Comparison of ENCODE assay signal across 26 mouse cellular contexts in genomic region chr5:99656024-99656423, GRCm38 (mm10).
A peak's percentile ranks its signal among the peaks of the same experiment; 100 is the strongest.
DNase-seq lines count a peak whose midpoint lies in the region; TF ChIP-seq lines count a peak whose summit lies in the region.
"Had no signal": no experiment of that assay in that cellular context is flagged by ENCODE, and none has a peak within 500 bp of the region (broad histone marks: within the 10 kb centered on the region; RNA-seq: fewer than 3 reads in every experiment).

No protein-coding gene starts in this region.

- H3K27ac ChIP-seq in ES-E14 (ENCODE audit: insufficient read depth, low read depth, low read length, poor library complexity, severe bottlenecking), result no peak overlapping the region
- no peak overlapping the region for H3K27ac ChIP-seq in embryonic facial prominence, embryonic 10.5 days (replicated peaks)
- H3K27ac ChIP-seq: embryonic facial prominence, embryonic 12.5 days; embryonic facial prominence, embryonic 15.5 days; heart, adult 2 months; heart, embryonic 10.5 days; heart, embryonic 13.5 days; hindbrain, embryonic 14.5 days; hindbrain, postnatal 0 days had no signal

- 54% methylated on average over 5 of the region's 5 CpGs for WGBS in embryonic facial prominence, embryonic 10.5 days

- intact Hi-C loops in left cerebral cortex, postnatal 4 days (cut with DNase I), result no loop called here

- H3K36me3 ChIP-seq in ES-E14 (ENCODE audit: control insufficient read depth, insufficient read depth, low read length, poor library complexity, severe bottlenecking), result no peaks in the 10 kb centered on the region
- H3K36me3 ChIP-seq in embryonic facial prominence, embryonic 10.5 days (replicated peaks), result no peaks in the 10 kb centered on the region
- H3K36me3 ChIP-seq: embryonic facial prominence, embryonic 12.5 days; embryonic facial prominence, embryonic 15.5 days; heart, embryonic 10.5 days; heart, embryonic 13.5 days had no signal

- no peak overlapping the region for H3K4me3 ChIP-seq in ES-E14 (ENCODE audit: insufficient read depth in 1 of 2, low read depth in 1 of 2, low read length in 2 of 2, poor library complexity in 1 of 2, severe bottlenecking in 1 of 2)
- no peak overlapping the region for H3K4me3 ChIP-seq in embryonic facial prominence, embryonic 10.5 days
- H3K4me3 ChIP-seq: embryonic facial prominence, embryonic 12.5 days; embryonic facial prominence, embryonic 15.5 days; heart, adult 2 months; heart, embryonic 10.5 days; heart, embryonic 13.5 days had no signal

- in situ Hi-C loops in ES-E14 (cut with MboI; ENCODE audit: low sequenced_read_pairs in 2 of 2, unreplicated experiment in 2 of 2), result no loop called here

- no peaks in the 10 kb centered on the region for H3K4me1 ChIP-seq in ES-E14 (ENCODE audit: control insufficient read depth in 2 of 2, insufficient read depth in 2 of 2, low read length in 2 of 2, poor library complexity in 1 of 2)
- peaks cover 9% of the 10 kb centered on the region for H3K4me1 ChIP-seq in embryonic facial prominence, embryonic 10.5 days
- H3K4me1 ChIP-seq: embryonic facial prominence, embryonic 12.5 days; embryonic facial prominence, embryonic 15.5 days; heart, embryonic 13.5 days had no signal

- no peaks in the 10 kb centered on the region for H3K27me3 ChIP-seq in embryonic facial prominence, embryonic 10.5 days (replicated peaks; ENCODE audit: low read depth, poor library complexity, severe bottlenecking)
- H3K27me3 ChIP-seq: CH12.LX; embryonic facial prominence, embryonic 12.5 days; embryonic facial prominence, embryonic 15.5 days; heart, embryonic 13.5 days had no signal

- H3K9me3 ChIP-seq in ES-E14 (ENCODE audit: control insufficient read depth, insufficient read depth, low read depth, low read length), result no peaks in the 10 kb centered on the region
- H3K9me3 ChIP-seq in embryonic facial prominence, embryonic 10.5 days, result no peaks in the 10 kb centered on the region
- H3K9me3 ChIP-seq: embryonic facial prominence, embryonic 12.5 days; embryonic facial prominence, embryonic 15.5 days; heart, embryonic 10.5 days; heart, embryonic 13.5 days had no signal

- peak; percentile 10 for DNase-seq in kidney, postnatal 10 days
- no peak for DNase-seq in kidney, adult 9 months
- peak; percentile 4 for DNase-seq in thymus, postnatal 14 days
- no peak for DNase-seq in thymus, postnatal 25 days
- peak; percentile 47 for DNase-seq in ES-E14 (ENCODE audit: low read depth, low spot score)
- peak; percentile 28 for DNase-seq in embryonic facial prominence, embryonic 10.5 days (ENCODE audit: low spot score)
- no peak for DNase-seq in retina, embryonic 14.5 days (ENCODE audit: low spot score)
- no peak for DNase-seq in left cerebral cortex, postnatal 4 days
- DNase-seq: adrenal gland, adult 2 months; adrenal gland, postnatal 25 days; B cell, adult 2 months; cerebellum, adult 11-12 months; cerebellum, adult 9-10 months; cerebellum, postnatal 14 days; gastrocnemius, postnatal 10 days; gastrocnemius, postnatal 36 days; heart, adult 2 months; heart, postnatal 14 days; heart, postnatal 4 days had no signal

- H3K9ac ChIP-seq in ES-E14 (ENCODE audit: insufficient read depth, low read depth, low read length, poor library complexity, severe bottlenecking), result no peak overlapping the region
- H3K9ac ChIP-seq: embryonic facial prominence, embryonic 12.5 days; embryonic facial prominence, embryonic 15.5 days; heart, embryonic 13.5 days; hindbrain, embryonic 14.5 days had no signal

TF ChIP-seq in ES-E14, 5 proteins besides CTCF, POLR2A, EP300 and RAD21:
- TF ChIP-seq HCFC1 (IDR thresholded peaks at IDR 0.05; ENCODE audit: borderline replicate concordance, insufficient read depth, low read length) (no peak), ZC3H11A (IDR thresholded peaks at IDR 0.05; ENCODE audit: borderline replicate concordance, low read depth, low read length) (no peak), CHD2 (IDR thresholded peaks at IDR 0.05; ENCODE audit: low read depth, low read length) (no peak), MAFK (IDR thresholded peaks at IDR 0.05; ENCODE audit: insufficient read depth, low read depth, low read length) (no peak), ZNF384 (IDR thresholded peaks at IDR 0.05; ENCODE audit: low read depth, low read length) (no peak)

Comparison
In these comparisons a context has a peak if more than half of its experiments do, and no peak if none do; other contexts are left out.
1. DNase-seq: peak in kidney, postnatal 10 days (single experiment), thymus, postnatal 14 days (single experiment), ES-E14 (single experiment) and embryonic facial prominence, embryonic 10.5 days (single experiment); none in kidney, adult 9 months (single experiment), thymus, postnatal 25 days (single experiment), retina, embryonic 14.5 days (single experiment) and left cerebral cortex, postnatal 4 days (single experiment).